Mouse (Mus musculus) gastrocnemius, postnatal 4 days (tissue): Measurements from ENCODE around the gene Col16a1. TPM values are rescaled to one million over a fixed set of nuclear protein-coding genes. Genes with fewer than 3 reads are reported as not detected.
A peak's percentile ranks its signal among the peaks of the same experiment; 100 is the strongest.

Experiments used
- DNase-seq, 2 experiments: peaks; one replicate each; pipeline ENCODE4 v3.0.0; 2021 to 2022; ENCODE audit warnings: low spot score in 2 of 2, mixed read lengths in 2 of 2
- long read RNA-seq, 2 experiments: library from polyadenylated mRNA; stranded (forward); transcript quantifications; one replicate each; pipeline ENCODE4 v2.0.0; 2021
- total RNA-seq, 2 experiments: library from RNA; stranded (reverse); gene quantifications; 2 replicates each; pipeline ENCODE4 v1.2.3; 2021

Gene Col16a1
- total RNA-seq, result 100 to 1,000 TPM; 125 to 153 TPM
- long read RNA-seq, experiment 1, partial matches to known transcripts, result 69 of 132 reads
- long read RNA-seq, experiment 1, other reads (novel, unspliced or antisense), result 62 of 132 reads
- long read RNA-seq, experiment 2, partial matches to known transcripts, result 141 of 202 reads
- long read RNA-seq, experiment 2, other reads (novel, unspliced or antisense), result 61 of 202 reads

- DNase-seq, result peak; percentile 98 to 99
These were observed at the start of gene Col16a1 for GRCm38 (mm10) chr4:130047331-130048202. Gene Col16a1, plus strand, starts transcription at chr4:130047840.

GRCm38 (mm10) chr4:129998124-129998523 is 49.5 kb upstream of the Col16a1 start:
- no peak for DNase-seq

GRCm38 (mm10) chr4:130001710-130002109 is 45.9 kb upstream of the Col16a1 start:
- no peak for DNase-seq

- no peak for DNase-seq
These were observed 45.5 kb upstream of the Col16a1 start for GRCm38 (mm10) chr4:130002157-130002556.

- DNase-seq, result no peak
These were observed 42.0 kb upstream of the Col16a1 start for GRCm38 (mm10) chr4:130005593-130005992.

GRCm38 (mm10) chr4:130006533-130006932 is 41.1 kb upstream of the Col16a1 start:
- no peak for DNase-seq

- no peak for DNase-seq
These were observed 38.6 kb upstream of the Col16a1 start for GRCm38 (mm10) chr4:130009043-130009442.

- DNase-seq, result no peak
These were observed 36.9 kb upstream of the Col16a1 start for GRCm38 (mm10) chr4:130010723-130011122.

- DNase-seq, result no peak
These were observed 35.4 kb upstream of the Col16a1 start for GRCm38 (mm10) chr4:130012234-130012633.

GRCm38 (mm10) chr4:130013111-130013510 is 34.5 kb upstream of the Col16a1 start:
- no peak for DNase-seq

- DNase-seq, result no peak
These were observed 31.6 kb upstream of the Col16a1 start for GRCm38 (mm10) chr4:130016010-130016409.

GRCm38 (mm10) chr4:130017036-130017674 is 30.5 kb upstream of the Col16a1 start:
- no peak for DNase-seq

GRCm38 (mm10) chr4:130022952-130023351 is 24.7 kb upstream of the Col16a1 start:
- DNase-seq, result no peak

- DNase-seq, result no peak
These were observed 24.0 kb upstream of the Col16a1 start for GRCm38 (mm10) chr4:130023511-130024231.

GRCm38 (mm10) chr4:130025544-130025943 is 22.1 kb upstream of the Col16a1 start:
- no peak for DNase-seq

GRCm38 (mm10) chr4:130031146-130031545 is 16.5 kb upstream of the Col16a1 start:
- no peak for DNase-seq

GRCm38 (mm10) chr4:130033496-130033895 is 14.1 kb upstream of the Col16a1 start:
- DNase-seq, result no peak

- peak in 1 of 2 experiments; percentile 57 for DNase-seq
These were observed 11.5 kb upstream of the Col16a1 start for GRCm38 (mm10) chr4:130036112-130036511.

- peak; percentile 44 to 67 for DNase-seq
These were observed 10.9 kb upstream of the Col16a1 start for GRCm38 (mm10) chr4:130036573-130037401.

GRCm38 (mm10) chr4:130039351-130039750 is 8.3 kb upstream of the Col16a1 start:
- no peak for DNase-seq
